Comparison of ENCODE assay signal across 8 mouse cellular contexts in genomic region chr6:47594926-47595623, GRCm38 (mm10). TPM values are rescaled to one million over a fixed set of nuclear protein-coding genes. Genes with fewer than 3 reads are reported as not detected.
A peak's percentile ranks its signal among the peaks of the same experiment; 100 is the strongest.
DNase-seq lines count a peak whose midpoint lies in the region; ATAC-seq and TF ChIP-seq lines count a peak whose summit lies in the region.

Ezh2 (minus strand) TSS chr6:47595341.

- peak within 1 kb of the TSS; percentile 68 for H3K4me2 ChIP-seq in forebrain, embryonic 13.5 days
- peak within 1 kb of the TSS; percentile 91 for H3K4me2 ChIP-seq in neural tube, embryonic 15.5 days

- peak; percentile 100 for ATAC-seq in cerebellum, adult (ENCODE audit: insufficient number of reproducible peaks, low FRiP score, low TSS enrichment)
- peak; percentile 98 for ATAC-seq in forebrain, embryonic 13.5 days
- peak; percentile 99 for ATAC-seq in neural tube, embryonic 15.5 days (ENCODE audit: low FRiP score)

- WGBS in forebrain, embryonic 13.5 days = under 1% methylated on average over 46 of the region's 69 CpGs
- under 1% methylated on average over 66 of the region's 69 CpGs for WGBS in neural tube, embryonic 15.5 days

- no peaks in the 10 kb centered on the region for H3K4me1 ChIP-seq in ES-Bruce4 (ENCODE audit: control insufficient read depth, insufficient read depth, low read length)
- peaks cover 32% of the 10 kb centered on the region for H3K4me1 ChIP-seq in forebrain, embryonic 13.5 days
- peaks cover 10% of the 10 kb centered on the region for H3K4me1 ChIP-seq in neural tube, embryonic 15.5 days

- H3K36me3 ChIP-seq in ES-Bruce4 (ENCODE audit: control insufficient read depth, insufficient read depth, low read length, poor library complexity, severe bottlenecking) = no peaks in the 10 kb centered on the region
- no peaks in the 10 kb centered on the region for H3K36me3 ChIP-seq in forebrain, embryonic 13.5 days (ENCODE audit: poor library complexity, severe bottlenecking)
- H3K36me3 ChIP-seq in neural tube, embryonic 15.5 days = no peaks in the 10 kb centered on the region

- intact Hi-C loops in heart, postnatal 14 days (cut with DNase I) = loop anchor here (5.0 kb wide), 2 partner anchors 52 to 143 kb away; partner anchors contain the start of gene Cul1

- DNase-seq in heart, postnatal 14 days = peak; percentile 96 to 98
- peak; percentile 96 for DNase-seq in layer of hippocampus, adult 11-12 months (ENCODE audit: low spot score)
- DNase-seq in lung, adult 18-20 months = peak; percentile 96 to 97
- DNase-seq in testis, postnatal 14 days (ENCODE audit: low spot score) = peak; percentile 97

- H3K9me3 ChIP-seq in ES-Bruce4 (replicated peaks; ENCODE audit: control insufficient read depth, insufficient read depth, low read length, poor library complexity, severe bottlenecking) = no peaks in the 10 kb centered on the region
- H3K9me3 ChIP-seq in forebrain, embryonic 13.5 days (replicated peaks) = no peaks in the 10 kb centered on the region
- H3K9me3 ChIP-seq in neural tube, embryonic 15.5 days (replicated peaks) = no peaks in the 10 kb centered on the region

- 0 out of 2 replicates have a peak, but pooled peaks have one; percentile 29 for TF ChIP-seq EP300 in ES-Bruce4 (IDR thresholded peaks at IDR 0.05; ENCODE audit: insufficient read depth, low read depth, low read length)

- peak within 1 kb of the TSS; percentile 97 for H3K9ac ChIP-seq in ES-Bruce4 (ENCODE audit: low read depth, poor library complexity, severe bottlenecking)
- H3K9ac ChIP-seq in forebrain, embryonic 13.5 days = peak within 1 kb of the TSS; percentile 99
- H3K9ac ChIP-seq in neural tube, embryonic 15.5 days (replicated peaks) = peak within 1 kb of the TSS; percentile 88

- H3K27me3 ChIP-seq in ES-Bruce4 (ENCODE audit: control insufficient read depth, insufficient read depth, low read length, poor library complexity, severe bottlenecking) = no peaks in the 10 kb centered on the region
- no peaks in the 10 kb centered on the region for H3K27me3 ChIP-seq in forebrain, embryonic 13.5 days
- no peaks in the 10 kb centered on the region for H3K27me3 ChIP-seq in neural tube, embryonic 15.5 days (replicated peaks)

- peak within 1 kb of the TSS; percentile 96 for H3K27ac ChIP-seq in ES-Bruce4 (ENCODE audit: insufficient read depth, low read length)
- peak within 1 kb of the TSS; percentile 99 for H3K27ac ChIP-seq in forebrain, embryonic 13.5 days
- peak within 1 kb of the TSS; percentile 98 for H3K27ac ChIP-seq in neural tube, embryonic 15.5 days (replicated peaks)

- H3K4me3 ChIP-seq in ES-Bruce4 (ENCODE audit: low read depth, low read length) = peak within 1 kb of the TSS; percentile 99
- H3K4me3 ChIP-seq in forebrain, embryonic 13.5 days = peak within 1 kb of the TSS; percentile 97
- H3K4me3 ChIP-seq in neural tube, embryonic 15.5 days (replicated peaks) = peak within 1 kb of the TSS; percentile 95

- no peak for TF ChIP-seq POLR2A in ES-Bruce4 (IDR thresholded peaks at IDR 0.05; ENCODE audit: insufficient read depth, low read length)

- TF ChIP-seq CTCF in ES-Bruce4 (IDR thresholded peaks at IDR 0.05; ENCODE audit: low read depth, low read length) = no peak

RNA-seq across cellular contexts. Expression of gene Ezh2, which starts in this region (rescaled TPM):
- polyA plus RNA-seq in ES-Bruce4 (2011; ENCODE audit: insufficient read depth, insufficient read length, low read depth, missing spikeins) = 186 and 194 TPM in 2 replicates
- polyA plus RNA-seq in forebrain, embryonic 13.5 days (2015; fragmentation: Nextera tagmentation; extraction: Ambion mirVana) = 221 and 241 TPM in 2 replicates
- 10 to 100 TPM; 16.3 to 28.0 TPM for total RNA-seq in heart, postnatal 14 days (2021)
- polyA plus RNA-seq in neural tube, embryonic 15.5 days (2015; fragmentation: Nextera tagmentation; extraction: Ambion mirVana) = 48.1 and 60.3 TPM in 2 replicates

Comparison
In these comparisons a context has a peak if more than half of its experiments do, and no peak if none do; other contexts are left out.
1. Peak in every context shown above with its lines: DNase-seq, ATAC-seq, H3K4me3 ChIP-seq and H3K27ac ChIP-seq.